Mouse (Mus musculus) cortical plate, adult 2 months (tissue): Measurements from ENCODE around the gene Gramd4.

ENCODE experiments used
- CTCF ChIP-seq: fragments of 200-500 bp; IDR thresholded peaks from 2 replicates; pipeline ENCODE4 v1.5.1; 2011; ENCODE audit warnings: mild to moderate bottlenecking, control low read depth, low read length; ENCODE audit not compliant: insufficient read depth; ENCODE audit errors: extremely low read depth
- POLR2A ChIP-seq: fragments of 200-500 bp; IDR thresholded peaks from 2 replicates; pipeline ENCODE4 v1.6.1; 2011; ENCODE audit warnings: mild to moderate bottlenecking, low read length, control low read depth; ENCODE audit not compliant: insufficient read depth; ENCODE audit errors: extremely low read depth

DNA sequence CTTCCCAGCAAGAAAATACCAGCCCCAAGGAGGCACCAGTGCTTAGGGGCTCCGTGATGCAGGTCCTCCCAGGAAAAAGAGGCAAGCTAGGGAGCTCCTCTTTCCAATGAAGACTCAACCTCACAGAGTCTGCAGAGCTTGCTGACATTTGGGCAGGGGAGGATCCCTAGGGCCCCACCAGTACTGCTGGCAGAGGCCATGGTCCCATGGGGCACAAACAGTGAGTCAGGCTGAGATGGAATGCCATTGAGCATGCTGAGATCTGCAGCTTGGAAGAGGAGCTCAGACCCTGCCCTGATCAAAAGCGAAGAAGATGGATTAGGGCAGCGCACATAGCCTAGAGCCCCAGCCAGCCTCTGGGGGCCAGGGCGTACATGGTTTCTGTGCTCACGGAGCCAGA is 16.1 kb upstream of the Gramd4 start:
- TF ChIP-seq CTCF (no peak), POLR2A (no peak)
